Mouse (Mus musculus) 416B (cell line): ENCODE measurements at regions not wholly inside any gene's neighbourhood (a gene's known extent, or its start where the extent isn't known, plus 50 kb on each side); places are given as distances from the start of the nearest gene placed in this dataset.

Experiments
- DNase-seq: peaks from one replicate; pipeline ENCODE4 v3.0.0; 2011; ENCODE audit warnings: low read depth

- no peak for DNase-seq
Observed at GRCm38 (mm10) chr3:57228400-57228799, 73.4 kb downstream of the Tm4sf1 start.

DNA sequence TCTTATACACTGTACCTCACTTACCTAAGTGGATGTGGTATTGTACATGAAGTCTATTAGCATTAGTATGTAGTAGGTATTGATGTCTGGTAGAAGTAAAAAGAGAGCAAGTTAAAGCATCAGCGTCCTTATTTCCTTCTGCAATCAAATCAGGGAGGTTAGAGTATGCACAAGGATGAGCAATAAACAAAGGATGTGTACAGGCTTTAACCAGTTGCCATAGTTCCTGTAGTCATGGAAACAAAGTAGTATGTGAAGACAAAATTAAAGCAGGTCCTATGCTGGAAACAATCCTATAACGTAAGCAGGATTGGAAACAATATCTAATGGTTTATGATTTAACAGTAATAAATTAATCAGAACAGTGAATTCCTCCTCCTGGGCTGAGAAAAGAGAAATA lies 78.0 kb downstream of the Tm4sf1 start:
- DNase-seq = no peak

GRCm38 (mm10) chr3:57222318-57222914 lies 79.4 kb downstream of the Tm4sf1 start:
- peak; percentile 67 for DNase-seq

GRCm38 (mm10) chr3:57218431-57218830 lies 83.4 kb downstream of the Tm4sf1 start:
- DNase-seq = no peak

DNA sequence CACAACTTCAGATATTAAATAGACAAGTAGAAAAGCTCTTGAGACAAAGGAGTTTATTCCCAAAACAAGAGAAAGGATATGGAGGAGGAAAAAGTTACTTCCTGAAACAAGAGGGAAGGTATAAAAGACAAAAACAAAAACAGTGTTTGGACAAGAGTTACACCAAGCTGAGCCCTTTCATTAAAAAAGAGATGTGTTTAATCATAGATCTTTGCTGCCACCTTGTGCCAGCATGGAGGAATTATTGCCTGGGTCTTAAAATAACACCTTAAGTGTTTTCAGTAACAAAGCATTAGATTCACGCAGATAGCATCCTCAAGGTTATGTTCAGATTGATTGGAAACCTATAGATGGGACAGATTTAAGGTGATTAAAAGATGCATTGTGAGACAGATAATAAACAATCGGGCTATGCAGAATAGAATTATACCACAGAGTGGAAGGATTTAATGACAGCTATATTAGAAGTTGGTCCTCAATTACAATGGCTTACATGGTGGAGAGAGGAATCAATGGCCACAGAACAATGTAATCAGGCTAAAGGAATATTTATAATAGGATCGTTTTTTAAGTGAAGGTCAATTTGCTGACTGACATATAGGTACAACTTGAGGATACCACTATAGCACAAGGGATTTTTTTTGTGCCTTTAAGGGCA lies 97.6 kb downstream of the Tm4sf1 start:
- DNase-seq = peak; percentile 78

DNA sequence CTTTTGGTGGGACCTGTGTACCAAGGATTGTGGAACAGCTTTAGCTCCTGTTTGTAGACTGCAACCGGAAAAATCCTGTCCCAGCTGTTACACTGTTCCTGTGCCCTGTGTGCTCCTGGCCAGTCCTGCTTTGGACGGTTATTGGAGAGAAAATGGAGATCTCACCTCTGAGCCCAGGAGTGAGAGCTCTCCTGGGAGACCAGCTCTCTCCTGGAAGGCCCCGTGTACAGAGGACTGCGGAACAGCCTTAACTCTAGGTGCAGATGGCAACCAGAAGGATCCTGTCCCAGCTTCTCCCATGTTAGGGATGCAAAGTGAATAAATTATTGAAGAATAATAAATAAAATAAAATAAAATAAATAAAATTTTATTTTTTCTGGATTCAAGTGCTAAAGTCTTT lies 98.4 kb downstream of the Tm4sf1 start:
- no peak for DNase-seq

GRCm38 (mm10) chr3:57181587-57181986 lies 120.2 kb downstream of the Tm4sf1 start:
- peak; percentile 8 for DNase-seq

GRCm38 (mm10) chr3:57153177-57153948 lies 148.4 kb downstream of the Tm4sf1 start:
- DNase-seq = no peak

- no peak for DNase-seq
Observed at GRCm38 (mm10) chr3:57149156-57149555, 152.6 kb downstream of the Tm4sf1 start.

DNA sequence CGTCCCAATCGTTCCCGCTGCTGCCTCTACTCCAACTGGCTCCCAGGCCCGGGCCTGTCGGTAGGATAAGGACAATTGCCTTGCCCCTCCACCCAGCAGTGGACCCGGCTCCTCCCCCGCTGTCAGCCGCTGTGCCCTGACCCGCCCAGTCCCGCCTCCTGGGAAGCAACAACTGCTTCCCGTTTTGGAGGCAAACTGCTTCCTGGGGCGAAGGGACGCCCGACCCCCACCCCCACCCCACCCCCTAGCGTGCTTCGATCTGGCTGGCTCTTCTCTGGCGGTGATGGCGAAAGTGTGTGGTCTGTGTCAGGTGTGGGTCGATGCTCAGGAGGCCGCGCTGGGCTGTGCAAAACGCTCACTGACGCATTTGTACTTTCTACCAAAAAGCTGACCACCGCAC lies 164.9 kb downstream of the Tm4sf1 start:
- no peak for DNase-seq

GRCm38 (mm10) chr3:57128606-57129005 lies 173.2 kb downstream of the Tm4sf1 start:
- DNase-seq = no peak

GRCm38 (mm10) chr3:57125792-57126485 lies 175.8 kb downstream of the Tm4sf1 start:
- DNase-seq = no peak

DNA sequence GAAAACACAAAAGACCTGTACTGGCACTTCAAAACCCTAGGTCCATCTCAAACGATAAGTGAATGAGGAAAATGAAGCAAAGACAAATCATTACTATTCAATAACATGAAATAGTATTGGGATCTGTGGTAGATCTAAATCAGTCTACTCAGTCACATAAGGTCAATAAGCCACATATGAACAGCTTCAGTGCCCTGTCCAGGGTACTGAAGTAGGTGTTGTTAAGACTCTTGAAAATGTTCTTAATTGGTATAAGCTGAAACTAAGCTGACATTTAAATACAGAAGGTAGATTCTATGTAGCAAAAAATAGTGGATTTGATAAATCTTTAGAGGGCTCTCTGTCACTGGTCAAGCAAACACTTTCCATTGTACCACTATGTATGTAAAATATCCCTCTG lies 183.8 kb downstream of the Tm4sf1 start:
- DNase-seq = peak; percentile 28

GRCm38 (mm10) chr3:57102254-57102653 lies 199.5 kb downstream of the Tm4sf1 start:
- DNase-seq = no peak

GRCm38 (mm10) chr3:57100515-57100914 lies 201.3 kb downstream of the Tm4sf1 start:
- DNase-seq = no peak

GRCm38 (mm10) chr3:57094936-57095335 lies 206.9 kb downstream of the Tm4sf1 start:
- DNase-seq = no peak

DNA sequence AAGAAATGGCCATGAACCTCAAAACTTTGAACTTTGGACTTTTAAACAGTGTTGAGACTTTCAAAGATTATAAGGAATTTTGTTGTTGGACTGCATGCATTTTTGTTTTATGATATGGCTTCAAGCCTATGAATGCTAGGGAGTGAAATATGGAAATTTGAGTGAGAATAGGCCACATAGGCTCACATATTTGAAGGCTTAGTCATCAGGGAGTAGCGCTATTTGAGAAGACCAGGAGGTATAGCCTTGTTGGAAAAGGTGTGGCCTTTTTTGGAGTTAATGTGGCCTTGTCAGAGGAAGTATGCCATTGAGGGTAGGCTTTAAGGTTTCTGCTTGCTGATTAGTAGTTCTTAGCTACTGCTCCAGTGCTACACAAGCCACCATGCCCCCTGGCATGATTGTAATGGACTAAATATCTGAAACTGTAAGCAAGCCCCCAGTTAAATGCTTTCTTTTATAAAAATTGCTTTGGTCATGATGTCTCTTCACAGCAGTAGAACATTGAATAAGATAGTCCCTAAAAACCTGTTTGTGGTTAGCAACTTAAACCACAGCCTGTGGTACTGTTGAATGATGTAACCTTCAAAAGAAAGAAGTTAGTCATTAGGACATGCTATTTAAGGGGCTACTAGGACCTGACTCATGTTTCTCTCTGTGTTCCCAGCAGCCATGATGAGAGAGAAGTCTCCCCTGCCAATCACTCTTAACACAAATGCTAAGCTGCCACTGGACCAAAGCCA lies 208.4 kb downstream of the Tm4sf1 start:
- DNase-seq = peak; percentile 79

DNA sequence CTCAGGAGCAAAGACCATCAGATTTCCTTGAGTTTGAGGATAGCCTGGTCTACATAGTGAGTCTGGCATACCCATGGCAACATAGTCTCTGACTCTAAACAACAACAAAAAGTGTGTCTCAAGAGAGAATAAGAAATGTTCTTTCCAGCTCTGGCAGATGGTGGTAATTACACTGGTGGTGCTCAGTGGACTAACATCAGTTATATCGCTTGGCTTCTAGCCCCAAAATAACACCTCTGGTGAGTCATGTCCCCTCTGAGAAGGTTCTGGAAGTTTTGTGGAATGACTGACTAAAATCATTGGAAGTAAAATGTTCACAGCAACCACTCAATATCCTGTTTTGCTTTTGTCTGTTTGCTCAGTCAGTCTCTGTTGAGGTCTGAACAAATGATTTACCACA lies 227.3 kb downstream of the Tm4sf1 start:
- no peak for DNase-seq

DNA sequence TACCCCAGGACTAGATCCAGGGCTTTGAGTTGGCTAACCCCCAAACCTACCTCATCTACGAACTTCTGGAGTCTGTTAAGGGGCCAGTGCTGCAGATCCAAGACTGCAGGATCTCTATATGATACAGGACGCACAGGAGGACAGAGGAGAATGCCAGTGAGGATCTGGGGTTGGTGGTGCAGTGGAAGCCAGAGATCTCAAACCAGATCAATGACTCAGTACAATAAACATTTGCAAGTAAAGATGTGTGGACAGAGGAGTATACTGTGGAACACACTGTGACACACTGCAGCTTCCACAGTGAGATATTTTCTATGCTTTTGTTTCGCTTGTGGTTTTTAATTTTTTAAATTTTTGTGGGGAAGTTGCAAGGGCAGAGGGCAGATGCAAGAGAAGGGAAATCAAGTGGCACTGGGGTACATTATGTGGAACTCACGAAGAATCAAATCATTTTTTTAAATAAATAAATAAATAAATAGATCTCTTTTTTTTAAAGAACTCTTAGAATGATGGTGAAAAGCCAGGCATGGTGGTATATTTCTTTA lies 227.8 kb downstream of the Tm4sf1 start:
- DNase-seq = no peak

DNA sequence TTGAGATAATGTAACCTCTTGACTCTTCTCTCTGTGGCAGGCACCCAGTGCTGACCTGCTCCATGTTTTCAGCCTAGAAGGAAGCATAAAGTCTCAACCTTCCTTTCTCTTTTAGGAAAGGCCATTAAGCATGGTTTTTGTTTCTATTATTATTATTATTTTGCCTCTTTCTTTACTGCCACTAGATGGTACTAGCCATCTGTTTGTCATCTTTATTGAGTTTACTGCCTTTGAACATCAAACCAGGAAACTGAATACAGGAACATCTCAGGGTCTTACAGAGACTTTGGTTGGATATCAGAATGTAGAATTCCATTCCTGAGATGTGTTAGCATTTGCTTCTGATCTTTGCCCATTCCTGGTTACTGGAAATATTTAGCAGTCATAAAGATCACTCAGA lies 268.8 kb downstream of the Tm4sf1 start:
- DNase-seq = no peak

- no peak for DNase-seq
Observed at GRCm38 (mm10) chr3:57018171-57018570, 283.6 kb downstream of the Tm4sf1 start.

- DNase-seq = no peak
Observed at GRCm38 (mm10) chr3:56981305-56981660, 320.5 kb downstream of the Tm4sf1 start.
